9 mouse cellular contexts compared by ENCODE assay signal in genomic region chr3:92902992-92903391, GRCm38 (mm10). TPM values are rescaled to one million over a fixed set of nuclear protein-coding genes. Genes with fewer than 3 reads are reported as not detected.
DNase-seq lines count a peak whose midpoint lies in the region; ATAC-seq and TF ChIP-seq lines count a peak whose summit lies in the region.
"Had no signal": no experiment of that assay in that cellular context is flagged by ENCODE, and none has a peak within 500 bp of the region (broad histone marks: within the 10 kb centered on the region; RNA-seq: fewer than 3 reads in every experiment).

No protein-coding gene starts in this region.

- TF ChIP-seq RAD21 in CH12.LX (IDR thresholded peaks at IDR 0.05; ENCODE audit: low read depth, low read length), result no peak

- in situ Hi-C loops in CH12.LX (cut with MboI; ENCODE audit: low pct_ligation_motif_present, low pct_unique_long_range_greater_than_20kb, low sequenced_read_pairs), result no loop called here

- dilution Hi-C loops in CH12.LX (cut with MboI; ENCODE audit: extremely low pct_ligation_motif_present, extremely low pct_unique_long_range_greater_than_20kb, low sequenced_read_pairs), result no loop called here

- no peak for ATAC-seq in intestine, postnatal 0 days
- ATAC-seq in intestine, embryonic 15.5 days, result no peak
- ATAC-seq in lung, postnatal 0 days, result no peak

- TF ChIP-seq EP300 in CH12.LX (IDR thresholded peaks at IDR 0.05; ENCODE audit: low read length), result no peak
- no peak for TF ChIP-seq EP300 in lung, postnatal 0 days (IDR thresholded peaks at IDR 0.05)

- H3K4me1 ChIP-seq in intestine, postnatal 0 days (replicated peaks; ENCODE audit: control insufficient read depth, insufficient read depth, low read length), result no peaks in the 10 kb centered on the region
- H3K4me1 ChIP-seq in intestine, embryonic 15.5 days (replicated peaks), result no peaks in the 10 kb centered on the region
- H3K4me1 ChIP-seq in CH12.LX (ENCODE audit: control insufficient read depth in 1 of 2, insufficient read depth in 2 of 2), result no peaks in the 10 kb centered on the region
- H3K4me1 ChIP-seq in lung, postnatal 0 days (ENCODE audit: insufficient read depth, low read depth, low read length), result no peaks in the 10 kb centered on the region
- H3K4me1 ChIP-seq: embryonic facial prominence, embryonic 13.5 days; limb, embryonic 12.5 days had no signal

- no peaks in the 10 kb centered on the region for H3K36me3 ChIP-seq in intestine, postnatal 0 days (ENCODE audit: control insufficient read depth, insufficient read depth)
- H3K36me3 ChIP-seq in intestine, embryonic 15.5 days, result no peaks in the 10 kb centered on the region
- no peaks in the 10 kb centered on the region for H3K36me3 ChIP-seq in CH12.LX (replicated peaks in 1 of 2; ENCODE audit: control insufficient read depth in 1 of 2, insufficient read depth in 1 of 2, low read length in 1 of 2)
- H3K36me3 ChIP-seq in lung, postnatal 0 days (ENCODE audit: insufficient read depth, low read length), result no peaks in the 10 kb centered on the region
- H3K36me3 ChIP-seq: embryonic facial prominence, embryonic 13.5 days; limb, embryonic 12.5 days had no signal

- H3K4me2 ChIP-seq in intestine, postnatal 0 days (replicated peaks; ENCODE audit: low read depth), result no peak overlapping the region
- H3K4me2 ChIP-seq in intestine, embryonic 15.5 days (replicated peaks), result no peak overlapping the region
- H3K4me2 ChIP-seq in CH12.LX (ENCODE audit: insufficient read depth, low read depth, poor library complexity, severe bottlenecking), result no peak overlapping the region
- H3K4me2 ChIP-seq in lung, postnatal 0 days (replicated peaks; ENCODE audit: low read depth, low read length), result no peak overlapping the region
- H3K4me2 ChIP-seq: embryonic facial prominence, embryonic 13.5 days; limb, embryonic 12.5 days had no signal

- 18% methylated on average over 3 of the region's 3 CpGs for WGBS in intestine, postnatal 0 days
- WGBS in intestine, embryonic 15.5 days, result 30% methylated on average over 3 of the region's 3 CpGs
- WGBS in lung, postnatal 0 days, result 14% methylated on average over 3 of the region's 3 CpGs

- TF ChIP-seq POLR2A in CH12.LX (IDR thresholded peaks at IDR 0.05; ENCODE audit: low read depth, low read length), result no peak

- H3K79me2 ChIP-seq in CH12.LX (replicated peaks; ENCODE audit: control insufficient read depth, extremely low read depth, insufficient read depth, poor library complexity, severe bottlenecking), result no peaks in the 10 kb centered on the region

- H3K27ac ChIP-seq in intestine, postnatal 0 days (ENCODE audit: low read depth, low read length), result no peak overlapping the region
- no peak overlapping the region for H3K27ac ChIP-seq in intestine, embryonic 15.5 days
- H3K27ac ChIP-seq in CH12.LX (ENCODE audit: insufficient read depth, low read depth), result no peak overlapping the region
- H3K27ac ChIP-seq in lung, postnatal 0 days (ENCODE audit: low read length), result no peak overlapping the region
- H3K27ac ChIP-seq: embryonic facial prominence, embryonic 13.5 days; limb, embryonic 12.5 days had no signal

- DNase-seq in CH12.LX (ENCODE audit: extremely low read depth), result peak; percentile 51
- peak; percentile 66 for DNase-seq in ZHBTc4 (ENCODE audit: low read depth, low spot score)
- DNase-seq in induced T-regulatory cell, adult 2 months (ENCODE audit: low read depth), result peak; percentile 7
- peak; percentile 14 for DNase-seq in lung, postnatal 0 days (ENCODE audit: low spot score)
- no peak for DNase-seq in MN1 (ENCODE audit: low spot score)

- TF ChIP-seq CTCF in intestine, postnatal 0 days (IDR thresholded peaks at IDR 0.05; ENCODE audit: low read depth), result peak; percentile 72
- peak; percentile 43 to 58 for TF ChIP-seq CTCF in CH12.LX (conservative IDR thresholded peaks at IDR 0.05 in 1 of 2, IDR thresholded peaks at IDR 0.05 in 1 of 2; ENCODE audit: low read depth in 2 of 2, low read length in 2 of 2)
- peak; percentile 62 for TF ChIP-seq CTCF in lung, postnatal 0 days (IDR thresholded peaks at IDR 0.05)

- H3K27me3 ChIP-seq in intestine, postnatal 0 days (replicated peaks; ENCODE audit: control insufficient read depth, insufficient read depth, low read length), result no peaks in the 10 kb centered on the region
- H3K27me3 ChIP-seq in intestine, embryonic 15.5 days (replicated peaks), result no peaks in the 10 kb centered on the region
- no peaks in the 10 kb centered on the region for H3K27me3 ChIP-seq in CH12.LX (replicated peaks)
- no peaks in the 10 kb centered on the region for H3K27me3 ChIP-seq in lung, postnatal 0 days (replicated peaks; ENCODE audit: insufficient read depth, low read length)
- H3K27me3 ChIP-seq: embryonic facial prominence, embryonic 13.5 days; limb, embryonic 12.5 days had no signal

- H3K9ac ChIP-seq in intestine, postnatal 0 days (ENCODE audit: low read depth, low read length), result no peak overlapping the region
- no peak overlapping the region for H3K9ac ChIP-seq in intestine, embryonic 15.5 days
- no peak overlapping the region for H3K9ac ChIP-seq in CH12.LX (ENCODE audit: insufficient read depth, low read depth)
- H3K9ac ChIP-seq in lung, postnatal 0 days (replicated peaks; ENCODE audit: low read depth), result no peak overlapping the region
- H3K9ac ChIP-seq: embryonic facial prominence, embryonic 13.5 days; limb, embryonic 12.5 days had no signal

- H3K9me3 ChIP-seq in intestine, postnatal 0 days (ENCODE audit: control insufficient read depth), result no peaks in the 10 kb centered on the region
- no peaks in the 10 kb centered on the region for H3K9me3 ChIP-seq in intestine, embryonic 15.5 days
- no peaks in the 10 kb centered on the region for H3K9me3 ChIP-seq in CH12.LX (replicated peaks; ENCODE audit: low read length)
- no peaks in the 10 kb centered on the region for H3K9me3 ChIP-seq in lung, postnatal 0 days (ENCODE audit: low read length)
- H3K9me3 ChIP-seq: embryonic facial prominence, embryonic 13.5 days; limb, embryonic 12.5 days had no signal

- H3K4me3 ChIP-seq in intestine, postnatal 0 days (ENCODE audit: low read depth, low read length), result no peak overlapping the region
- H3K4me3 ChIP-seq in intestine, embryonic 15.5 days (replicated peaks), result no peak overlapping the region
- H3K4me3 ChIP-seq in CH12.LX (replicated peaks in 1 of 3; ENCODE audit: low read depth in 2 of 3, low read length in 2 of 3, poor library complexity in 1 of 3), result no peak overlapping the region
- no peak overlapping the region for H3K4me3 ChIP-seq in lung, postnatal 0 days (ENCODE audit: low read depth, low read length)
- H3K4me3 ChIP-seq: embryonic facial prominence, embryonic 13.5 days; limb, embryonic 12.5 days had no signal

TF ChIP-seq in CH12.LX, 34 proteins besides CTCF, POLR2A, EP300 and RAD21:
- TF ChIP-seq MAZ (IDR thresholded peaks at IDR 0.05; ENCODE audit: low read depth, low read length) (no peak), NRF1 (IDR thresholded peaks at IDR 0.05; ENCODE audit: low read depth, low read length) (no peak), ZC3H11A (IDR thresholded peaks at IDR 0.05; ENCODE audit: low read depth, low read length) (no peak), CHD2 (IDR thresholded peaks at IDR 0.05; ENCODE audit: low read length) (no peak), TCF12 (IDR thresholded peaks at IDR 0.05; ENCODE audit: low read depth, low read length) (no peak), MAFK (IDR thresholded peaks at IDR 0.05; ENCODE audit: insufficient replicate concordance, low read length) (no peak), HCFC1 (IDR thresholded peaks at IDR 0.05; ENCODE audit: low read depth, low read length) (no peak), MYC (IDR thresholded peaks at IDR 0.05; ENCODE audit: low read depth, low read length) (no peak), PAX5 (IDR thresholded peaks at IDR 0.05; ENCODE audit: low read length) (no peak), POLR2AphosphoS2 (IDR thresholded peaks at IDR 0.05; ENCODE audit: low read depth, low read length) (no peak)

RNA-seq across cellular contexts. Expression of gene Lce3a, which starts 23.0 kb away (rescaled TPM):
- polyA plus RNA-seq in intestine, postnatal 0 days (2015; fragmentation: Nextera tagmentation; extraction: Ambion mirVana), result not detected in 2 replicates
- not detected in 2 replicates for polyA plus RNA-seq in intestine, embryonic 15.5 days (2015; fragmentation: Nextera tagmentation; extraction: Ambion mirVana)
- total RNA-seq in CH12.LX (2012; rRNA removed) (not detected in 2 replicates), CH12.LX (2014; rRNA removed) (not detected in 2 replicates)
- not detected in 2 replicates for polyA plus RNA-seq in CH12.LX (2012; ENCODE audit: insufficient read length, low read depth)
- not detected in 2 replicates for polyA plus RNA-seq in lung, postnatal 0 days (2015; fragmentation: Nextera tagmentation; extraction: Ambion mirVana)
- polyA plus RNA-seq: limb, embryonic 12.5 days had no signal

RNA-seq across cellular contexts. Expression of gene Lce3b, which starts 29.8 kb away (rescaled TPM):
- not detected in 2 replicates for polyA plus RNA-seq in intestine, postnatal 0 days (2015; fragmentation: Nextera tagmentation; extraction: Ambion mirVana)
- not detected in 2 replicates for polyA plus RNA-seq in intestine, embryonic 15.5 days (2015; fragmentation: Nextera tagmentation; extraction: Ambion mirVana)
- total RNA-seq in CH12.LX (2012; rRNA removed), result not detected in 2 replicates
- not detected in 2 replicates for total RNA-seq in CH12.LX (2014; rRNA removed)
- not detected in 2 replicates for polyA plus RNA-seq in CH12.LX (2012; ENCODE audit: insufficient read length, low read depth)
- polyA plus RNA-seq in lung, postnatal 0 days (2015; fragmentation: Nextera tagmentation; extraction: Ambion mirVana), result not detected in 2 replicates
- polyA plus RNA-seq: embryonic facial prominence, embryonic 13.5 days; limb, embryonic 12.5 days had no signal

RNA-seq across cellular contexts. Expression of gene 2310050C09Rik, which starts 33.0 kb away (rescaled TPM):
- polyA plus RNA-seq in intestine, postnatal 0 days (2015; fragmentation: Nextera tagmentation; extraction: Ambion mirVana), result not detected in 2 replicates
- polyA plus RNA-seq in intestine, embryonic 15.5 days (2015; fragmentation: Nextera tagmentation; extraction: Ambion mirVana), result not detected in 2 replicates
- total RNA-seq in CH12.LX (2012; rRNA removed) (not detected in 2 replicates), CH12.LX (2014; rRNA removed) (not detected in 2 replicates)
- polyA plus RNA-seq in CH12.LX (2012; ENCODE audit: insufficient read length, low read depth), result not detected in 2 replicates
- polyA plus RNA-seq in lung, postnatal 0 days (2015; fragmentation: Nextera tagmentation; extraction: Ambion mirVana), result not detected in 2 replicates
- polyA plus RNA-seq: embryonic facial prominence, embryonic 13.5 days; limb, embryonic 12.5 days had no signal

RNA-seq across cellular contexts. Expression of gene Lce3c, which starts 41.3 kb away (rescaled TPM):
- polyA plus RNA-seq in intestine, postnatal 0 days (2015; fragmentation: Nextera tagmentation; extraction: Ambion mirVana), result not detected in 2 replicates
- polyA plus RNA-seq in intestine, embryonic 15.5 days (2015; fragmentation: Nextera tagmentation; extraction: Ambion mirVana), result not detected in 2 replicates
- total RNA-seq in CH12.LX (2012; rRNA removed) (not detected in 2 replicates), CH12.LX (2014; rRNA removed) (not detected in 2 replicates)
- polyA plus RNA-seq in CH12.LX (2012; ENCODE audit: insufficient read length, low read depth), result not detected in 2 replicates
- not detected in 2 replicates for polyA plus RNA-seq in lung, postnatal 0 days (2015; fragmentation: Nextera tagmentation; extraction: Ambion mirVana)
- polyA plus RNA-seq: embryonic facial prominence, embryonic 13.5 days; limb, embryonic 12.5 days had no signal

RNA-seq across cellular contexts. Expression of gene Lce1l, which starts 51.9 kb away (rescaled TPM):
- not detected in 2 replicates for polyA plus RNA-seq in intestine, postnatal 0 days (2015; fragmentation: Nextera tagmentation; extraction: Ambion mirVana)
- not detected in 2 replicates for polyA plus RNA-seq in intestine, embryonic 15.5 days (2015; fragmentation: Nextera tagmentation; extraction: Ambion mirVana)
- total RNA-seq in CH12.LX (2012; rRNA removed) (not detected in 2 replicates), CH12.LX (2014; rRNA removed) (not detected in 2 replicates)
- polyA plus RNA-seq in CH12.LX (2012; ENCODE audit: insufficient read length, low read depth), result not detected in 2 replicates
- not detected in 2 replicates for polyA plus RNA-seq in lung, postnatal 0 days (2015; fragmentation: Nextera tagmentation; extraction: Ambion mirVana)
- polyA plus RNA-seq: embryonic facial prominence, embryonic 13.5 days; limb, embryonic 12.5 days had no signal
